Mouse (Mus musculus) Patski (cell line): ENCODE measurements around the gene C530008M17Rik. TPM values are rescaled to one million over a fixed set of nuclear protein-coding genes. Genes with fewer than 3 reads are reported as not detected.

Source experiments
- ATAC-seq: fragments of 100-300 bp; one replicate; pipeline ENCODE4 v1.8.0; 2021
- CTCF ChIA-PET: fragments of 350-600 bp; sonication (Branson Sonifier 250); formaldehyde crosslinking; loops from one replicate; lab custom pipeline; 2022; ENCODE audit warnings: inconsistent platforms; lab: Charles Lee
- POLR2A ChIA-PET: fragments of 350-600 bp; sonication (Branson Sonifier 250); formaldehyde crosslinking; loops from one replicate; lab custom pipeline; 2022; ENCODE audit warnings: antibody characterized with exemption, inconsistent platforms; lab: Charles Lee
- DNase-seq: peaks from one replicate; pipeline ENCODE4 v3.0.0-alpha.2; 2011; ENCODE audit warnings: low read depth, low spot score
- H3K27me3 ChIP-seq: fragments of 371-371 bp; one replicate; pipeline ENCODE4 v1.5.1; 2021
- CTCF ChIP-seq: fragments of 100-300 bp; IDR thresholded peaks from one replicate; pipeline ENCODE4 v1.5.1; 2021
- in situ Hi-C: fragments of 300-500 bp; cut with MboI; formaldehyde crosslinking; loops from 3 replicates; pipeline ENCODE4 v1.11.1; 2018; ENCODE audit warnings: low pct_unique_long_range_greater_than_20kb, mixed read lengths
- polyA plus RNA-seq: library from polyadenylated mRNA; unstranded; gene quantifications from one replicate; pipeline ENCODE4 v1.2.3, GENCODE M21; 2021

Gene C530008M17Rik
- polyA plus RNA-seq, 1 experiment from 2014 or later = 1.7 TPM

DNA sequence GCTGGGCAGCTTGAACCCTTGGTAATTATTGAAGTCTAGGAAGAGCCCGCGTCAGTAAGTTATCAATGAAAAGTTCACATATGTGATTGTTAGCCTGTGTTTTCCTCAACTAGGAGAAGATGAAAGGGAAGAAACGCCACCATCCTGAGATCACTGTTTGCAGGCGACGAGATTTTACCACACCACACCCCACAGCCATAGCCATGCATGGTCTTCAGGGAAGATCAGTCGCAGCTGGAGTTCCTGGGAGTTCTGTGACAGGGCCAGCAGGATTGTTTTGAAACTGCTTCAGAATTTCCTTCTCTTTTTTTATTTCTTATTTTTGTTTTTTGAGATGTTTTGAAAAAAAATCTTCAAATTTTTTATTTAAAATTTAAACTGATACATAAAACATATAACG is 8.6 kb downstream of the C530008M17Rik start:
- ChIA-PET CTCF (interaction anchor here (1.1 to 1.3 kb wide), 2 partner anchors 9 to 21 kb away, joined by 3 to 4 read pairs; partner anchors contain the start of gene C530008M17Rik), POLR2A (interaction anchor here (0.6 kb wide), 1 partner anchor 11 kb away, joined by 3 read pairs; no protein-coding TSS in a partner anchor)
- no peaks in the 10 kb centered on the region for H3K27me3 ChIP-seq
- no peak for TF ChIP-seq CTCF
- in situ Hi-C loops = no loop called here
- DNase-seq (no peak), ATAC-seq (no peak)

DNA sequence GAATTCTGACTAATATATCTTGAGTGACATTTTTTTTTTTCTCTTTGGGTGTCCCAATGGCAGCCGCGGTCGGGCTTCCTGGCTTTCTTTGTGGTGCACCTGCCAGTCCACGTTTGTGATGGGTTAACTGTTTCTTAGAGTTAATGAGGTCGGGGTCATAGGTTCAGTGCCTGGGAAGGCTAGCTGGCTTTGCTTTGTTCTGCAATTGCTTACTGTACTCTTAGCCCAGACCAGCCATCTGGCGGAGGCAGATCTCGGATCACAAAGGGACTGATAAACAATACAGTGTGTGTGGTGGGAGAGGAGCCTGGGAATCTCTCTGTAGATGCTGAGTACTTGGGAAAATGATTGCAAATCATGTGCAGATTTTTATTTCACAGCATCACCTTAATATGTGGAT is 9.1 kb downstream of the C530008M17Rik start:
- no peak for DNase-seq

DNA sequence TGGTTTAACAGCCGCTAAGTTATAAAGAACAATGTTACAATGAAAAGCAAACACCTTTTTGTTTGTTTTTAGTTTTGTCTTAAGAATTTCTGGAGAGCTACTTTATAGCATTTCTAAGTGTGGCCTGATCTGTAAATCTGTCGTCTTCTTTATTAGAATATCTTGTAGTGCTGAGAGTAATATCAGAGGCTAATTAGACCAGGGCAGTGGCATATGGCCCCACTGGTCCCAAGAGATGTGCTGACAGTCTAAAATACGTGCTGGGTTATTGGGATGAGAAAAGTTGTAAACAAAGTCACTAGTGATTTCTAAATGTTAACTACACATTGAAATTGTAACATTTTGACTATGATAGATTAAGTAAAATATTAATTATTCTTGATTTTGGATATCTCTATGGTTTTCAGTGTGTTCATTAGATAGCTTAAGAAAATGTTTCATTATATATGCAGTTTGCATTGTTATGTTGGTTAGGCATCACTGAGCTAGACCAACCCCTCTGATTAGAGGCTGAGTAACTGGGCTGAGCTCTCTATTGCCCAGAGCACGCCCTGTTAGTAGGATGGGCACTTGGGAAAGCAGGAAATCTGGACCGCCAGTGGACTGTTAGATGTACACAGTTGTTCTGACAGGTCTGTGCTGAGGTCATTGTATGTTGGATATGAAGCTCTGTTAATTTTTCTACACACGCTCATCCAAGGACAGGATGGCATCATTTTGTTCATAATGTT is 9.9 kb downstream of the C530008M17Rik start:
- H3K27me3 ChIP-seq = no peaks in the 10 kb centered on the region
- CTCF ChIA-PET = interaction anchor here (1.3 kb wide), 1 partner anchor 11 kb away, joined by 4 read pairs; the partner anchor contains the start of gene C530008M17Rik
- ATAC-seq (no peak), DNase-seq (no peak)
- no peak for TF ChIP-seq CTCF
- in situ Hi-C loops = no loop called here
- POLR2A ChIA-PET = no interaction called here

More for the DNA sequence above, 9.1 kb downstream of the C530008M17Rik start:
- H3K27me3 ChIP-seq = no peaks in the 10 kb centered on the region
- no peak for ATAC-seq
- in situ Hi-C loops = no loop called here
- CTCF ChIA-PET = interaction anchor here (1.3 kb wide), 1 partner anchor 10 kb away, joined by 4 read pairs; the partner anchor contains the start of gene C530008M17Rik
- no peak for TF ChIP-seq CTCF
- POLR2A ChIA-PET = no interaction called here

DNA sequence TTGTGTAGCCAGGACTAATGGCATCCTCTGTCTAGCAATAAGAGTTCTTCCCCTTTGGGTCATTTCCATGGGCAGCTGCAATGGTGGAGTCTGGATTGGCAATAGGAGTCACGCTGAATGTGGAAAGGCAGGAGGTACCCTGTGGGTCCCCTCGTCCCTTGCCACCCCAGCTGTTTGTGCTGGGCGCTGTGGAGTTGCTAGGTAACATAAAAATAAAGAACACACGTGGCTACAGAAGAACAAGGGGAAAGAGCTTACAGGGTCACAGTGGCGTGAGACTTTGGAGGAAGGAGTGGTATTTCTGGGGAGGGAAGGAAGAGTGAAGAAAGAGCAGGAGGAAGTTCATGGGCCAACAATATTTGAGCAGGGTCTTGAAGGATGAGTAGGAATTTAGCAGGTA is 11.8 kb downstream of the C530008M17Rik start:
- ATAC-seq (no peak), DNase-seq (no peak)
- ChIA-PET POLR2A (no interaction called here), CTCF (interaction anchor here (1.6 kb wide), 1 partner anchor 185 kb away, joined by 3 read pairs; no protein-coding TSS in a partner anchor)
- in situ Hi-C loops = no loop called here
- no peaks in the 10 kb centered on the region for H3K27me3 ChIP-seq
- no peak for TF ChIP-seq CTCF

DNA sequence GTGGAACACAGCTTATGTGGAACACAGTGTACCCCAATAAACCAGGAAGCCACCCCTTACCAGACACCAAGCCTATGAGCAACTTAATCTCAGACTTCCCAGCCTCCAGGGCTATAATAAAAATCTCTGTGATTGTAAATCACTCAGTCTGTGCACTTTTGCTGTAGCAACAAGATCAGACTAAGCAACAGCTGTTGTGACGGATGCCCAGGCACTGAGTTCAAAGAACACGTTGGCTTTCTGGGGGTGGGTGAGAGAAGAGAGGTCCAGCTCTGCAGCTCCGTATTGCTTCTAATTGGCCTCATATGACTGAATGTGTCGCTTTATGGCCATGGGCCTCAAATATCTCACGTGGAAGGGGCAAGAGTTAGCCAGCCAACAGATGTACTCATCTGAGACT is 12.2 kb downstream of the C530008M17Rik start:
- DNase-seq = no peak
- in situ Hi-C loops = no loop called here
- no peak for TF ChIP-seq CTCF
- no peaks in the 10 kb centered on the region for H3K27me3 ChIP-seq
- POLR2A ChIA-PET = no interaction called here
- CTCF ChIA-PET = interaction anchor here (1.6 kb wide), 1 partner anchor 185 kb away, joined by 3 read pairs; no protein-coding TSS in a partner anchor
- no peak for ATAC-seq

DNA sequence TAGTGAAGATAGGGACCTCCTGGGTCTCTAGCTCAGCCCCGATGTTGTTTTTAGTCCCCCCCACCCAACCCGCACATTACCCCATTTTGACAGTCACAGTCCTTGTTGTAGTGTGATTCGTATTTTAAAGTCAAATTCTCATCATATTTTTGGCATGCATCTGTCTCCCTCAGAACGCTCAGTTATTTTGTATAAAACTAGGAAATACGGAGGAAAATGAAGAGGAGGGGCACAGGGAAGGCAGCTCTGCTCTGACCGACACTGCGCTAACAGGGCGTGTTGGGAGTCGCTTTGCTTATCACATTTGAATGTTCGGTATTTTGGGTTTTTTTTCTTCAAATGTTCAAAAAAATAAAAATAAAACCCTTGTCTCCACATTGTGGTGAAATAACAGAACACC is 13.9 kb downstream of the C530008M17Rik start:
- ChIA-PET CTCF (no interaction called here), POLR2A (no interaction called here)
- ATAC-seq (no peak), DNase-seq (no peak)
- H3K27me3 ChIP-seq = no peaks in the 10 kb centered on the region
- in situ Hi-C loops = no loop called here
- no peak for TF ChIP-seq CTCF

DNA sequence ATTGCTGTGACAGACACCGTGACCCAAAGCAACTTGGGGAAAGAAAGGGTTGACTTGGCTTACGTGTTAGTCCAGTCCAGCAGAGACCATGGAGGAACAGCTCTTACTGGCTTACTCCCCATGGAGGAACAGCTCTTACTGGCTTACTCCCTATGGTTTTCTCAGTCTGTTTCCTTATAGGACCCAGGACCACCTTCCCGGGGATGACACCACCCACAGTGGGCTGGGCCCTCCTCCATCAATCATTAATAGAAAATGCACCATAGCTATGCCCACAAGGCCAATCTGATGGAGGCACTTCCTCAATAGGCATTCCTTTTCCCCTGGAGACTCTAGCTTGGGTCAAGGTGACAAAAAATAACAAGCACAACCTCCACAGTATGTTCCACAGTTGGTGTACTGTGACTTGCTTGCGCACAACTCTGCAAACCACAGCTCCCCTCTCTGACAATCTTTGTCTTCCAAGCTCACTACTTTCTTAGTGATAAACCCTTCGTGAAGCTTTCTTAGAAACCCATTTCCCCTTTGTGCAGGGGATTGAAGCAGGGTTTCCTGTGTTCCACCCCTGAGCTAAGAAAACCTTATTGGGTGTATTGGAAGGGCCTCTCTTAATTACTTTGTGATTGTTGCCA is 17.8 kb downstream of the C530008M17Rik start:
- TF ChIP-seq CTCF = no peak
- ATAC-seq = no peak
- CTCF ChIA-PET = interaction anchor here (0.6 to 1.7 kb wide), 3 partner anchors 10 to 32 kb away, joined by 3 to 5 read pairs (median 3); no protein-coding TSS in a partner anchor
- in situ Hi-C loops = no loop called here
- POLR2A ChIA-PET = interaction anchor here (0.6 kb wide), 1 partner anchor 785 kb away, joined by 7 read pairs; no protein-coding TSS in a partner anchor
- DNase-seq = no peak
- no peaks in the 10 kb centered on the region for H3K27me3 ChIP-seq

DNA sequence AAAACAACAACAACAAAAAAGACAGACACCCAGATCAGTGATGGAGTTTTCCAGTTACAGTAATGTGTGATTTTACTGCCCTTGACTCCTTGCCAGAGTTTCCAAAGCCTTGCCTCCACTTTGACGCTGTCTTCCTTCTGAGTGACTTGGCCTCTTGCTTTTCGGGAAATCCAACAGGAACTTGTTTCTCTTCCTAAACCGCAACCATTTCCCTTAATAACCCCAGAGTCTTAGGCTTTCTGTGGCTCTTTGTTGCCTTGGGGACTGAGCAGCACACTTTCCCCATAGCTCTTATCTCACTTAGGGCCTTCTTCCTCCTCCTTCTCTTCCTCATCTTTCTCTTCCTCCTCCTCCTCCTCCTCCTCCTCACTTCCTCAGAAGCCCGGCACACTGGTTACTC is 19.1 kb downstream of the C530008M17Rik start:
- no peaks in the 10 kb centered on the region for H3K27me3 ChIP-seq
- ChIA-PET POLR2A (no interaction called here), CTCF (no interaction called here)
- ATAC-seq (no peak), DNase-seq (no peak)
- in situ Hi-C loops = no loop called here
- TF ChIP-seq CTCF = no peak

DNA sequence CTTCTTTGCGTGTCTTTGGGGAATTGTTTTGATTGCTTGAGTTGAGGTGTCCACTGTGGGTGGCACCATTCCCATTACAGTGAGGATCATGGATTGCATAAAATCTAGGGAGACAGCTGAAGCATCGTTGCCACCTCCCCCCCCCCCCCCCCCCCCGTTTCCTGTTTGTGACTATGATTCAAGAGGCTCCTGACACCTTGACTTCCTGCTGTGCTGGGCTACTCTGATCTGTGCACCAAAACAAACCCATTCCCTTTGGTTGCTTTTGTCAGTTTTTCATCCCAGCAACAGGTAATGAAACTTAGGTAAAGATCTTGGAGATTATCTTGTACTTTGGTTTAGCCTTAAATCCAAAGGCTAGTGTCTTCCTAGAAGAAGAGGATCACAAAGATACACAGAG is 24.6 kb downstream of the C530008M17Rik start:
- in situ Hi-C loops = no loop called here
- DNase-seq = no peak
- TF ChIP-seq CTCF = no peak
- ChIA-PET CTCF (no interaction called here), POLR2A (no interaction called here)
- no peaks in the 10 kb centered on the region for H3K27me3 ChIP-seq
- no peak for ATAC-seq

DNA sequence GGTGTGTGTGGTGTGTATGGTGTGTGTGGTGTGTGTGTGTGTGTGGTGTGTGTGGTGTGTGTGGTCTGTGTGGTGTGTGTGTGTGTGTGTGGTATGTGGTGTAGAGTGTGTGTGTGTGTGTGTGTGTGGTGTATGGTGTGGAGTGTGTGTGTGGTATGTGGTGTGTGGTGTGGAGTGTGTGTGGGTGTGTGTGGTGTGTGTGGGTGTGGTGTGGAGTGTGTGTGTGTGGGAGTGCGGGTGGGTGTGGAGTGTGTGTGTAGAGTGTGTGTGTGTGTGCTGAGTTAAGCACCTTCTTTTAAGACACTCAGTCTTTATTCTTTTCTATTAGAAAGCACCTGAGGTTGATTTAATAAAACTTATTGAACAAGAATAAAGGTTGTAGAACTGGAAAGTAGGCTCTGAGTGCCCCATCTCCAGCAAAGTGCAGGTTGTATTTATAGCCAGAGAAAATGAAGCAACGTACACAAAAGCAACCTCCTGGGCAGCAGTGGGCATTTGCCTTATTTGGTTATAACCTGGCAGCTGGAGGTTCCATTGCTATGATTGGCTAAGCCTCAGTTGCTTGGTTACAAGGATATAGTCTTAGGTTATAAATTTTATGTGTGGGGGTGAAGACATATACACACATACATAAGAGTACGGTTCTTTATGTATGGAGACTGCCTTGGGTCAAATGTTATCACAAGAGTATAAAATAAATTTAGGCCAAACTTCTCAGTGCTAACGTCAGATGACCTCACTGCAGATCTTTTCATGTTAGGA is 25.8 kb downstream of the C530008M17Rik start:
- no peaks in the 10 kb centered on the region for H3K27me3 ChIP-seq
- ChIA-PET POLR2A (no interaction called here), CTCF (no interaction called here)
- DNase-seq (no peak), ATAC-seq (no peak)
- in situ Hi-C loops = no loop called here
- TF ChIP-seq CTCF = no peak
